Comparison of ENCODE assay signal across 7 mouse cellular contexts in genomic region chr19:45047417-45047934, GRCm38 (mm10). TPM values are rescaled to one million over a fixed set of nuclear protein-coding genes. Genes with fewer than 3 reads are reported as not detected.
A peak's percentile ranks its signal among the peaks of the same experiment; 100 is the strongest.
DNase-seq lines count a peak whose midpoint lies in the region; ATAC-seq lines count a peak whose summit lies in the region.

Sfxn3 (plus strand) TSS chr19:45047503.

- H3K9me3 ChIP-seq in embryonic facial prominence, embryonic 12.5 days, result no peaks in the 10 kb centered on the region
- H3K9me3 ChIP-seq in limb, embryonic 10.5 days (replicated peaks), result no peaks in the 10 kb centered on the region
- H3K9me3 ChIP-seq in midbrain, embryonic 12.5 days, result no peaks in the 10 kb centered on the region

- H3K4me2 ChIP-seq in embryonic facial prominence, embryonic 12.5 days (replicated peaks), result peak within 1 kb of the TSS; percentile 79
- H3K4me2 ChIP-seq in midbrain, embryonic 12.5 days (replicated peaks), result peak within 1 kb of the TSS; percentile 60

- peaks cover 3% of the 10 kb centered on the region for H3K36me3 ChIP-seq in embryonic facial prominence, embryonic 12.5 days
- H3K36me3 ChIP-seq in limb, embryonic 10.5 days, result peaks cover 6% of the 10 kb centered on the region; the same call in 1 of the 2 replicates
- 0 out of 2 replicates have a peak, but pooled peaks cover 6% of the 10 kb centered on the region for H3K36me3 ChIP-seq in midbrain, embryonic 12.5 days

- H3K4me1 ChIP-seq in embryonic facial prominence, embryonic 12.5 days, result peaks cover 24% of the 10 kb centered on the region
- peaks cover 31% of the 10 kb centered on the region for H3K4me1 ChIP-seq in limb, embryonic 10.5 days
- H3K4me1 ChIP-seq in midbrain, embryonic 12.5 days, result peaks cover 32% of the 10 kb centered on the region

- 1% methylated on average over 26 of the region's 26 CpGs for WGBS in embryonic facial prominence, embryonic 12.5 days
- WGBS in limb, embryonic 10.5 days, result 1% methylated on average over 26 of the region's 26 CpGs
- WGBS in midbrain, embryonic 12.5 days, result 1% methylated on average over 26 of the region's 26 CpGs

- peak; percentile 68 for ATAC-seq in embryonic facial prominence, embryonic 12.5 days (ENCODE audit: insufficient number of reproducible peaks, insufficient read depth, low FRiP score, low TSS enrichment)
- peak; percentile 82 for ATAC-seq in midbrain, embryonic 12.5 days (ENCODE audit: low FRiP score, low read depth)

- peak within 1 kb of the TSS; percentile 52 for H3K4me3 ChIP-seq in embryonic facial prominence, embryonic 12.5 days
- peak within 1 kb of the TSS; percentile 55 for H3K4me3 ChIP-seq in limb, embryonic 10.5 days
- peak within 1 kb of the TSS; percentile 48 for H3K4me3 ChIP-seq in midbrain, embryonic 12.5 days

- peak within 1 kb of the TSS; percentile 86 for H3K27ac ChIP-seq in embryonic facial prominence, embryonic 12.5 days
- H3K27ac ChIP-seq in limb, embryonic 10.5 days, result peak within 1 kb of the TSS; percentile 74
- H3K27ac ChIP-seq in midbrain, embryonic 12.5 days (replicated peaks), result peak within 1 kb of the TSS; percentile 75

- peak; percentile 93 for DNase-seq in adrenal gland, postnatal 25 days
- peak; percentile 100 for DNase-seq in heart, adult 11 months
- peak; percentile 91 for DNase-seq in kidney, adult 18-20 months
- peak; percentile 83 for DNase-seq in limb, embryonic 10.5 days (ENCODE audit: low spot score)
- peak; percentile 96 for DNase-seq in skeletal muscle tissue, adult 2 months (ENCODE audit: low read depth, low spot score)

- H3K27me3 ChIP-seq in embryonic facial prominence, embryonic 12.5 days, result peaks cover 26% of the 10 kb centered on the region
- peaks cover 70% of the 10 kb centered on the region for H3K27me3 ChIP-seq in limb, embryonic 10.5 days (ENCODE audit: low read depth, poor library complexity, severe bottlenecking)
- peaks cover 35% of the 10 kb centered on the region for H3K27me3 ChIP-seq in midbrain, embryonic 12.5 days

- H3K9ac ChIP-seq in embryonic facial prominence, embryonic 12.5 days, result peak within 1 kb of the TSS; percentile 52
- peak within 1 kb of the TSS; percentile 63 for H3K9ac ChIP-seq in midbrain, embryonic 12.5 days (replicated peaks)

RNA-seq across cellular contexts. Expression of gene Sfxn3, which starts in this region (rescaled TPM):
- total RNA-seq in adrenal gland, postnatal 25 days (2021), result 49.3 and 65.0 TPM in 2 replicates
- 24.3 and 25.1 TPM in 2 replicates for polyA plus RNA-seq in embryonic facial prominence, embryonic 12.5 days (2016; fragmentation: Nextera tagmentation; extraction: Ambion mirVana)
- polyA plus RNA-seq in limb, embryonic 10.5 days (2016; fragmentation: Nextera tagmentation; extraction: Ambion mirVana), result 4.6 and 8.4 TPM in 2 replicates
- polyA plus RNA-seq in midbrain, embryonic 12.5 days (2016; fragmentation: Nextera tagmentation; extraction: Ambion mirVana), result 32.1 and 32.6 TPM in 2 replicates

Comparison
In these comparisons a context has a peak if more than half of its experiments do, and no peak if none do; other contexts are left out.
1. Peak in every context shown above with its lines: DNase-seq, ATAC-seq, H3K4me3 ChIP-seq and H3K27ac ChIP-seq.